Mouse (Mus musculus): Measurements from ENCODE around the gene Fuca1. TPM values are rescaled to one million over a fixed set of nuclear protein-coding genes. Genes with fewer than 3 reads are reported as not detected.

The Fuca1 gene
- polyA plus RNA-seq, 1 experiment from 2014 or later: 78.4 TPM

DNA sequence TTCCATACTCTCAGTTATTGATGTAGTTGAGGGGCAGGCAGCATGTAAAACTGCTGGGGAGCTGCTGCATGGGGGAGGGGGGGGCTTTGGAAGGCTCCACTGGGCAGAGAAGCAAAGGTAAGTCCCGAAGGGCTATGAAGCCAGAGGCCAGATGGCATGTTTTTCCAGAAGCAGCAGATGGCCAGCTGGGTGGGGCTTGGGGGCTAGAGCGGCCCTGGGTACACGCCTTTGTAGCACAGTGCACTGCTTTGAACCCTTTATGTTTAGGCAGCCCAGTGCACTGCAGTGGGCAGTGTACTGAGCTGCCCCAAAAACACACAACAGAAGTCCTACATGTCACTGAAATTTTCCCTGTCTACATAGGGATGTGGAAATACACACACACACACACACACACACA lies 7.7 kb upstream of the Fuca1 start:
- ATAC-seq (ENCODE audit: insufficient number of reproducible peaks, low FRiP score, low TSS enrichment, low read depth): 0 out of 2 replicates have a peak, but pooled peaks have one; percentile 24
- Histone ChIP-seq H3K9ac (no peak overlapping the region), H3K27ac (peak overlapping the region; percentile 51; the same call in 1 of the 2 replicates)

DNA sequence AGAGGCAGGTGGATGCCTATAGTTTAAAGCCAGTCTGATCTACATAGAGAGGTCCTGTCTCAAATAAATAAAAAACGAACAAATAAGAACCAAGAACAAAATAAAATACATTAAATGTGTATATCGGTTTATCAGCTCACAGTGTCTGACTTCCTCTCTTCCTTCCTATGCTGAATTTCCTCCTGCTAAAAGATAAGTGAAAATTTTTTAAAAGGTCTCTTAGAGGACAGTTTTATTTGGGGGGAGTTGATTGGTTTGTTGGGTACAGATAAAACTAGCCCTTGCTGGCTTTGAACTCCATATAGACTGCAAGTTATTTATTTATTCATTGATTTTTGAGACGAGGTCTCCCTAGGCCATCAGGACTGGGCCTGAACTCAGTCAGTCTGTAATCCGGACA lies 7.1 kb upstream of the Fuca1 start:
- Histone ChIP-seq H3K9me3 (no peaks in the 10 kb centered on the region), H3K36me3 (no peaks in the 10 kb centered on the region), H3K4me3 (no peak overlapping the region), H3K27me3 (no peaks in the 10 kb centered on the region), H3K4me2 (no peak overlapping the region), H3K27ac (no peak overlapping the region), H3K4me1 (peaks cover 4% of the 10 kb centered on the region; the same call in 1 of the 2 replicates), H3K9ac (no peak overlapping the region)
- 77% methylated on average over 4 of the region's 4 CpGs for WGBS
- ATAC-seq (ENCODE audit: insufficient number of reproducible peaks, low FRiP score, low TSS enrichment, low read depth): no peak

More for the DNA sequence above, 7.7 kb upstream of the Fuca1 start:
- WGBS: 16% methylated on average over 3 of the region's 3 CpGs
- no peak overlapping the region for H3K4me2 ChIP-seq
- no peaks in the 10 kb centered on the region for H3K9me3 ChIP-seq
- H3K4me1 ChIP-seq: peaks cover 4% of the 10 kb centered on the region; the same call in 1 of the 2 replicates
- no peaks in the 10 kb centered on the region for H3K36me3 ChIP-seq
- H3K4me3 ChIP-seq: no peak overlapping the region
- no peaks in the 10 kb centered on the region for H3K27me3 ChIP-seq

DNA sequence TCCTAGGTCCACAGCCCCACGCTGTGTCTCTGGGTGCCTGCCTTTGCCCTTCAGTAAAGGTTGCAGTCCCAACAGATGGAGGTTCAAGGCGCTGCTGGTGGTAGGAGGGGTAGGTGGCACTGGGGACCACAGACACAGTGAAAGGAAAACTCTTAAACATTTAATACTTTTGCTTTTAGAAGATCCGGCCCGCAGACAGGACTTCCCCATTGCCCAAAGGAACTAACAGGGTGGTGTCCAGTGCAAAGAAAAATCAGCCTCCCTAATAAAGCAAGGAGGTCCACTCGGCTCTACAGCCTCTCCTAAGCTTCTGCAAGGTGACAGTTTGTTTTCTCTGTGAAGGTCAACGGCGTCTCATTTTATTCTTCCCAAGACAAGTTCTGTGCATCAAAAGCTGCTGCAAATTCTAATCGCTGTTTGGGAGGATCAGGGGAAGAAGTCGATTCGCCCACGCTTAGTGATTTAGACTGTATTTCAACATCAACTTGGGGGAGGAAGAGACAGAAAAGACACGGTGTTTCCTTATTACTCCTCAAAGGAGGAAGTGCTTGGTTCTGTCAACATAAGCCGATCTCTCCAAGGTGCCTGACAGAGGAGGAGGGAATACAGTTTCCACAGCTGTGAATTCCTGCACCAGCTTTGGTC lies 1.8 kb upstream of the Fuca1 start:
- Histone ChIP-seq H3K27me3 (no peaks in the 10 kb centered on the region), H3K27ac (no peak overlapping the region), H3K9ac (no peak overlapping the region), H3K4me2 (no peak overlapping the region), H3K4me1 (peaks cover 10% of the 10 kb centered on the region), H3K36me3 (peaks cover 4% of the 10 kb centered on the region; the same call in 1 of the 2 replicates), H3K4me3 (no peak overlapping the region), H3K9me3 (no peaks in the 10 kb centered on the region)
- 86% methylated on average over 13 of the region's 13 CpGs for WGBS
- ATAC-seq (ENCODE audit: insufficient number of reproducible peaks, low FRiP score, low TSS enrichment, low read depth): no peak

DNA sequence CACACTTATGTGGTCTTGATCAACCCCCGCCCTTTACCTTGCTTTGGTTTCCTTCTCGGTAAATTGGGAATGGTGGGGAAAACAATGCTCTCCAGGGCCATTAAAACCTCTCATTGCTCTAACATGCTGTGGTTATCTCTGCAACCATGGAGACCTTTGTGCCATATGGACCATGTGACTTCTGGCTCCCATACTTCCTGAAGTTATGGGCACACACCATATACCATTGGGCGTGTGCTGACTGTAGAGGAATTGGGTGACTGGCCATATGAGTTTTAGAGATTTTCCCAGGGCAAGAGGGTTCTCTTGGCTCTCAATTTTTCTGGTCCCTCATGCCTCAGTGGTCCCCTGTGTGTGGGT lies 1.3 kb upstream of the Fuca1 start:
- Histone ChIP-seq H3K27ac (no peak overlapping the region), H3K36me3 (peaks cover 4% of the 10 kb centered on the region; the same call in 1 of the 2 replicates), H3K9me3 (no peaks in the 10 kb centered on the region), H3K4me1 (peaks cover 10% of the 10 kb centered on the region), H3K27me3 (no peaks in the 10 kb centered on the region), H3K4me2 (no peak overlapping the region), H3K4me3 (no peak overlapping the region), H3K9ac (no peak overlapping the region)
- no peak for ATAC-seq (ENCODE audit: insufficient number of reproducible peaks, low FRiP score, low TSS enrichment, low read depth)
- 90% methylated on average over 3 of the region's 3 CpGs for WGBS

DNA sequence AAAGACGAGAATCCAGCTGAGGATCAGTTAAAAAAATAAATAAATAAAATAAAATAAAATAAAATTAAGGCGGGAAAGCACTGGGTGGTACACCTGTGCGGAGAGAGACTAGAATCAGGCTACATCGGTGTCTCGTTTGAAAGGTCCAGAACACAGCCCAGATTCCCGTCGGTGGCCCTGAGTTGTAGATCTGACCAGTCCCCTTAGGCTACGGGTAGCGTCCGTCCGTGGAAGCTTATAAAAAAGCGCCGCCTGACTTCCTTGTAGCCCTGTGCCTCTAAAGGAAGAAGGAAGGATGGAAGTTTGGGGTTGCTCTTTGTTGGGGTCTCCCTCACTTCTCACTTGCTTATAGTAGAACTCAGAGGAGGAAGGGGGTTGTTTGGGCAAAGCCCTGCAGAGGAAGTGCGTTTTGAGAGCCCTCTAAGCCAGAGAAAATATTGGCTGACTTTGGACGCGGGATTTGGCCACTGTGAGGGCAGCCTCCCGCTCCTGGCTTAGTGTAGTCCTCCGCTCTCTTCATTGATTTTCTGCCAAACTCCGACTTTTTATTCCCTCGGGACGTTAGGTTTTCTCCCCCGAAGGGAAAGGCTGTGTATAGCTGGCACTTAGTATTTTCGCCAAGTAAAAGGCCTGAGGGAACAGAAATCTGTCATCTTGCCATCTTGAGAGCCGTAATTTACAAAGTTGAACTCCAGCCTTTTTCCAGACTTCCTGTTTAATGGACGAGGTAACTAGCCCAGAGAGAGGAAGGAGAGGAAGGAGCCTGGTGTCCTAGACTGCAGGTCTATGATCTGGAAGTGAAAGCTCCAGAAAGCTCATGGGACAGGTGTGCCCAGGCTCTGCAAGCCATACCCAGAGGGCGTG lies 954 bp downstream of the Fuca1 start:
- no peaks in the 10 kb centered on the region for H3K27me3 ChIP-seq
- H3K27ac ChIP-seq: peak overlapping the region; percentile 82
- H3K36me3 ChIP-seq: peaks cover 17% of the 10 kb centered on the region
- H3K9ac ChIP-seq: peak overlapping the region; percentile 69
- H3K4me1 ChIP-seq: peaks cover 10% of the 10 kb centered on the region
- H3K9me3 ChIP-seq: no peaks in the 10 kb centered on the region
- WGBS: 3% methylated on average over 26 of the region's 26 CpGs
- ATAC-seq (ENCODE audit: insufficient number of reproducible peaks, low FRiP score, low TSS enrichment, low read depth): no peak
- H3K4me3 ChIP-seq: peak overlapping the region; percentile 83
- H3K4me2 ChIP-seq: peak overlapping the region; percentile 90

DNA sequence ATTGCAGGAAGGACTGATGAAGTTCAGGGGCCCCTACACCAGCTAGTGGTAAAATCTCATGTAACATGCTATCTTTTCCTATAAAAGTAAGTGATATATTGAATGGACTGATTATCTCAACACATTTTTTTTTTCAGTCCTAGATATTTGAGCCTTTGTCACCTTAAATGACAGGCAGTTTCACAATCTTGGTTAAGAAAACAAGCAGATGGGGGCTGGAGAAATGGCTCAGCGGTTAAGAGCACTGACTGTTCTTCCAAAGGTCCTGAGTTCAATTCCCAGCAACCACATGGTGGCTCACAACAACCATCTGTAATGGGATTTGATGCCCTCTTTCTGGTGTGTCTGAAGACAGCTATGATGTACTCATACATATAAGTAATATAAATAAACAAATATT lies 1.7 kb downstream of the Fuca1 start:
- Histone ChIP-seq H3K9ac (no peak overlapping the region), H3K4me3 (peak overlapping the region; percentile 83; the same call in 1 of the 2 replicates), H3K36me3 (peaks cover 17% of the 10 kb centered on the region), H3K27ac (no peak overlapping the region), H3K27me3 (no peaks in the 10 kb centered on the region), H3K4me2 (peak overlapping the region; percentile 90), H3K4me1 (peaks cover 10% of the 10 kb centered on the region), H3K9me3 (no peaks in the 10 kb centered on the region)
- ATAC-seq (ENCODE audit: insufficient number of reproducible peaks, low FRiP score, low TSS enrichment, low read depth): no peak
- WGBS: 86% methylated on average over 1 of the region's 1 CpGs

DNA sequence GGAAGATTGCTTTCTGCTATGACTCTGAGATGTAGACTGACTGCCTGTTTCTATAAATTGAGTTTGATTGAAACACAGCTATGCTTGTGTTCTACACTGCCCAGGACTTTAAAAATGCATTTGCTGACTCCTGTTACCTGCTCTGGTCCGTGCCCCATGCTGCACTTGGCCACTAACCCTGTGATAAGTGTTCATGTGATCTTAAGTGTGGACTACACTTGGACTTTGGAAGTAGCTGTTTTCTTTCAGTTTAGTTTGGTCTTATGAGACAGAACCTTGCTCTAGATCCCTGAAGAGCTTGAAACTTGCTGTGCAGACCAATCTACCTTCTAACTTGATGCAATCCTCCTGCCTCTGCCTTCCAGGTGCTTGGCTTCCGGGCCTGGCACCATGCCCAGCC lies 3.9 kb downstream of the Fuca1 start:
- H3K27me3 ChIP-seq: no peaks in the 10 kb centered on the region
- no peak overlapping the region for H3K27ac ChIP-seq
- peaks cover 22% of the 10 kb centered on the region for H3K36me3 ChIP-seq
- no peaks in the 10 kb centered on the region for H3K9me3 ChIP-seq
- WGBS: 87% methylated on average over 2 of the region's 2 CpGs
- no peak for ATAC-seq (ENCODE audit: insufficient number of reproducible peaks, low FRiP score, low TSS enrichment, low read depth)
- H3K4me1 ChIP-seq: peaks cover 10% of the 10 kb centered on the region
- H3K9ac ChIP-seq: no peak overlapping the region
- H3K4me2 ChIP-seq: no peak overlapping the region
- H3K4me3 ChIP-seq: no peak overlapping the region

DNA sequence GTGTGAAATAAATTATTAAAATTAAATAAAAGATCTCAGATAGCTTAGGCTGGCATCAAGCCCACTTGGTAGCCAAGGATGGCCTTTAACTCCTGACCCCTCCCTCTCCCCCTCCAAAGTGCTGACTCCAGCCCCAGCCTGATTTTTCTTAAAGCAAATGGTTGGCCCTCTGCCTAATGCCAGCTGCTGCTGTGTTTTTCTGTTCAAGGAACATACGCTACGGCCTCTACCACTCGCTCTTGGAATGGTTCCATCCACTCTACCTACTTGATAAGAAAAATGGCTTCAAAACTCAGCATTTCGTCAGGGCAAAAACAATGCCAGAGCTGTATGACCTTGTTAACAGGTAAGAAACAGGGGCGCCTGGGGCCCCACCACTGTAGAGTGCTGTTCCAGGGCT lies 4.8 kb downstream of the Fuca1 start:
- Histone ChIP-seq H3K36me3 (peaks cover 27% of the 10 kb centered on the region), H3K27ac (no peak overlapping the region), H3K9me3 (no peaks in the 10 kb centered on the region), H3K4me1 (peaks cover 10% of the 10 kb centered on the region), H3K27me3 (no peaks in the 10 kb centered on the region), H3K4me3 (no peak overlapping the region), H3K9ac (no peak overlapping the region), H3K4me2 (no peak overlapping the region)
- no peak for ATAC-seq (ENCODE audit: insufficient number of reproducible peaks, low FRiP score, low TSS enrichment, low read depth)
- WGBS: 94% methylated on average over 5 of the region's 5 CpGs

DNA sequence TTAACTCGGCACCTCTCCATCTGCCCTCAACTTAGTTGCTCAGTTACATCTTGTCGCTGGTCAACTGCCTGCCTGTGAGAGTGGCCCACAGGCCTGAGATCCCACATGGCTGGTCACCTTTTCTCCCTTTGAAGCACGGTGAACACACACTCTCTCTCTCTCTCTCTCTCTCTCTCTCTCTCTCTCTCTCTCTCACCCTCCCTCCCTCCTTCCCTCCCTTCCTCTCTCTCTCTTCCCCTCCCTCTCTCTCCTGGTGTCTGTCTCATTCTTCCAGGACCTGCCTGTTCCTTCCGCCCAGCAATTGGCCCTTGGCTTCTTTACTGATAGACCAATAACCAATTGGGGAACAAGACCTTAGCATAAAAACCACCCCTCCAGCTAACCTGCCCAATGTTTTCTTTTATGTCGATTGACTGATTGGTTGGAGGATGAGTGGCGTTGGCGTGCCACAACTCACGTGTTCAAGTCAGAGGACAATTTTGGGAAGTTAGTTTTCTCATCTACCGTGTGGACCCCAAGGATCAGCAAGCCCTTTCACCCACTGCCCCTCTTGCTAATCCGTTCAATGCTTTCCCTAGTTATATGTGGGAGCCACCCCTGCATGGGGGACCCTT lies 5.8 kb downstream of the Fuca1 start:
- Histone ChIP-seq H3K4me1 (peaks cover 9% of the 10 kb centered on the region), H3K36me3 (peaks cover 35% of the 10 kb centered on the region), H3K27me3 (no peaks in the 10 kb centered on the region), H3K27ac (no peak overlapping the region), H3K9me3 (no peaks in the 10 kb centered on the region), H3K4me2 (no peak overlapping the region), H3K9ac (no peak overlapping the region), H3K4me3 (no peak overlapping the region)
- ATAC-seq (ENCODE audit: insufficient number of reproducible peaks, low FRiP score, low TSS enrichment, low read depth): no peak
- 82% methylated on average over 10 of the region's 10 CpGs for WGBS

DNA sequence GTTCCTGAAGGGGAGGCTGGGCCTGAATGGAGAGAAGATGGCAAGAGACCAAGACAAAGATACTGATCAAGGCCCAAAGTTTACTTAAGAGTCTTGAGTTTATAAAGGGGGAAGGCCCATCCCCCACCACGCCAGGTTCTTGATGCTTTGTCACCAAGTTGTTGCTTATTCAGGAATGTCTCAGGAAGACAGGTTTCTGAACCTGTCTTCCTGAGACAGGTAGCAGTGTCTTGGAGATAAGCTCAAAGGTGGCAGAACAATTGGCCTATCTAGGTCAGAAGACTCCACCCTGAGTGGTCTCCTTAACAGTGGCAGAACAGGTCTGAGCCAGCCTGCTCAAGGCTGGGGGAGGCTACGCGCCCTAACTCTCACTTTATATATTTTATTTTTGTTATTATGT lies 6.3 kb downstream of the Fuca1 start:
- Histone ChIP-seq H3K9me3 (no peaks in the 10 kb centered on the region), H3K27me3 (no peaks in the 10 kb centered on the region), H3K4me1 (peaks cover 4% of the 10 kb centered on the region), H3K4me3 (no peak overlapping the region), H3K4me2 (no peak overlapping the region), H3K27ac (no peak overlapping the region), H3K36me3 (peaks cover 41% of the 10 kb centered on the region), H3K9ac (no peak overlapping the region)
- WGBS: 91% methylated on average over 3 of the region's 3 CpGs
- ATAC-seq (ENCODE audit: insufficient number of reproducible peaks, low FRiP score, low TSS enrichment, low read depth): no peak

DNA sequence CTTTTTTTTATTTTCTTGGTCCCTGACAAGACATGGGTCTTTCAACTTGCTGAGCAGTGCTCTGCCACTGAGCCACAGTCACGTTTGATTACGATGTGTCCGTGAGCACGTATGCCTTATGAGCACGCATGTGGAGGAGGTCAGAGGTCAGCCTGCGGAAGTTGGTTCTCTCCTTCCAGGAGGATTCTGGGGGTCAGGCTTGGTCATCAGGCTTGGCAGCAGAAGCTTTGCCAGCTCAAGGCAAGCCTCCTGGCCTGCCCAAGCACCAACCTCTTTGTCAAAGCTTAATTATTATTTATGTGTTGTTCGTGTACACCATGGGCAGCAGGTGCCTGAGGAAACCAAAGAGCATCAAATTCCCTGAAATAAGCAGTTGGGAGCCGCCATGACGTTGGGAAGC lies 7.8 kb downstream of the Fuca1 start:
- Histone ChIP-seq H3K4me2 (no peak overlapping the region), H3K27me3 (no peaks in the 10 kb centered on the region), H3K27ac (no peak overlapping the region), H3K9ac (no peak overlapping the region), H3K9me3 (no peaks in the 10 kb centered on the region), H3K36me3 (peaks cover 51% of the 10 kb centered on the region), H3K4me1 (no peaks in the 10 kb centered on the region), H3K4me3 (no peak overlapping the region)
- no peak for ATAC-seq (ENCODE audit: insufficient number of reproducible peaks, low FRiP score, low TSS enrichment, low read depth)
- 81% methylated on average over 9 of the region's 9 CpGs for WGBS

DNA sequence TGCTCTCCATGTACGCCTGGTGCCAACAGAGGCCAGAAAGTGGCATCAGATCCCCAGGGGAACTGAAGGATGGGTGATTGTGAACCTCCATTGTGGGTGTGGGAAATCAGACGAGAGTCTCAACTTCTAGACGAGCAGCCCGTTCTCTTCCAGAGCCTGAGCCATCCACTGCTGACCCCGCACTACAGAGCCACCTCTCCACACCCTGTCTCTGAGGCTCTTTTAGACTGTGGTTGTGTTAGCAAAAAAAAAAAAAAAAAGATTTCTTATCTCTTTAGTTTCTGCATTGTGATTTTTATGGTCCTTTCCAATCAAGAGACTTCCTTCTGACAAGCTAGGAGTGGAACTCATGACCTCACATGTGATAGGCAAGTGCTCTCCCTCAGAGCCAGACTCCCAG lies 8.9 kb downstream of the Fuca1 start:
- H3K9ac ChIP-seq: no peak overlapping the region
- 88% methylated on average over 5 of the region's 5 CpGs for WGBS
- H3K4me2 ChIP-seq: no peak overlapping the region
- H3K4me3 ChIP-seq: no peak overlapping the region
- H3K36me3 ChIP-seq: peaks cover 58% of the 10 kb centered on the region
- no peaks in the 10 kb centered on the region for H3K27me3 ChIP-seq
- no peaks in the 10 kb centered on the region for H3K9me3 ChIP-seq
- H3K27ac ChIP-seq: no peak overlapping the region
- no peak for ATAC-seq (ENCODE audit: insufficient number of reproducible peaks, low FRiP score, low TSS enrichment, low read depth)
- no peaks in the 10 kb centered on the region for H3K4me1 ChIP-seq
